Mouse (Mus musculus): ENCODE results near the gene Naa20.

Gene Naa20

DNA sequence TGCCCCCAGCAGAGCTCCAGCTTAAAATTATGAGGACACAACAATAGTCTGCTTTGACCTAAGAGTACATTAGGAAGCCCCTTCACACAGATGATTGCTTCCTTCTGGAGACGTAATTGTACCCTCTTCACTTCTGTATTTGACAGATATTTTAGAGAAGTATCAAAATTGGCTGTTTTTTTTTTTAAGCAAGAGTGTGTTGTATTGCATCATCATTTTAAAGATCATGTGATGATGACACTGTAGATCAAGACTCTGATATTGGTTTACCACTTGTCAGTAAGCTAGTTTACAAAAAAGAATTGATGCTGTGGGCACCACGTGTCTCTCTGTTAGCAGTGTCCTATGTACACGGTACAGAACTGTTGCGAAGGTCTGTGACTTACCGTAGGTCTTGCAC is 50.8 kb downstream of the Naa20 start:
- no peak for DNase-seq

DNA sequence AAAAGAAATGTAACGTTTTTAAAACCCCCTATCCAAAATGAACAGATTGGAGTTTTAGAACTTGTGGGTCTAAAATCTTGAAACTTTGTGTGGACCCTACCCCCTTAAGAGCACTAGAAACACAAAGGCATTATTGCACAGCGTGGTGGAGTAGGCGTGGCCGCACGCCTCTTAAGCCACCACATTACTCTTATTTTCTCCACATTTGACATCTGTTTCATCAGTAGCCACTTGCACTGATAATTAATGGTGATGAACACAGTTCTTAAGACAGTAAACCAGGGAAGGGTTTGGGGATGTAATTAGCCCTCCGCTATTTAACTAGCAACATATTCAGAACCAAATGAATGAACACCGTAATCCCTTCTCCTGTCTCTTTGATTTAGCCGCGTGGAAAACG is 53.9 kb downstream of the Naa20 start:
- no peak for DNase-seq

- DNase-seq = no peak
These were observed 54.4 kb downstream of the Naa20 start for GRCm38 (mm10) chr2:145956318-145956717.

DNA sequence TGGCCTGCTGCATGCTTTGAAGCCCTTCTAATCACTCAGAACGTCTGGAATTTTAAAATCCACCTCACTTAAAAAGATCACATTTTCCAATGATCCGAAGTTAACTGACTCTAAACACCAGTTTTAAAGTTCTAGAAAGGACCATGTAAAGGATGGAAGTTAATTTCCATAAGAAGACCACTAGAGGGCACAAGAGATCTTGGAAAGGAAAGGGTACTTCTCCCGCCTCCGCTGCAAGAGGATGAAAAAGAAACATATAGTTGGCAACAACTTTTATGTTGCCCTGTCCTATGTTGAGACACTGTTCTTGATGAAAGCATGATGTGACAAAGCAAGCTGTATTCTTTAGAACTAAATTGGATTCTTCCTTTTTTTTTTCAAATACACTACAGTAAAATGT is 55.6 kb downstream of the Naa20 start:
- no peak for DNase-seq

GRCm38 (mm10) chr2:145958097-145958496 is 56.2 kb downstream of the Naa20 start:
- no peak for DNase-seq

DNA sequence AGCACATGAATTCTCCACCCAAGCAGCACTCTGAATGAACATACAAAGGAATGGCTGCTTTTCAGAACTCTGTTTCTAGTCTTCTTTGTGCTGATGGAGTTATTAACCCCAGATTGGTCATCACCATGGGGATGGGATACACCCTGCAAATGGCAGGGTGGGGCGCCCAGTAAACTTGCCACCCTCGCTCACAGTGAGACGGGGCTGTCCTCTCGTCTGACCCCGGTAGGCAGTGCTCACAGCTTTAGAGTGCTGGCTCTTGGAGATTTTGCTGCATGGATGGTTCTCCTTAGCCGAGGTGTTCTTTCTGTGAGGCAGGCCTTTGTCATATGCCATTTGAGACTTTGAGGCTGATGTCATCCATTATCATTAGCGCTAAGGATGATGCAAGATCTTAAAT is 56.7 kb downstream of the Naa20 start:
- no peak for DNase-seq

DNA sequence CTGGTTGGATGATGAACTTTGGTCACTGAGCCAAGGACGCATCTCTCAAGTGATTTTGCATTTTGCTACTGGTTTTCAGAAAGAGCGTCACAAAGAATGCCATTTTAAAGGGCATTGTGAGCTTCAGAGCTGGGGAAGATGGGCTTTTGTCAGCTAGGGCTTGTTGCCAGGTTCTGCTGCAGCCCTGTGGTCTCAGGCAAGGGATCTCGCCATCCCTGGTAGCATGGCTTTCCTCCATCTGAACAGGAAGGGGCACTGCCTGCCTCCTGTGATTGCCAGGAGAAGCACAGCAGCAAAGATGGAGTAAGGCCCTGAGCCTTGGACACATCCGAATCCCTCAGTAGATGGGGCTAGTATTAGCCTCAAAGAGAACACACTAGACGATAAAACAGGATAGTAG is 60.0 kb downstream of the Naa20 start:
- DNase-seq = no peak

Measured in lung, postnatal 4 days (tissue).